Mouse (Mus musculus) midbrain, embryonic 10.5 days (tissue): ENCODE results near the gene Rab42. TPM values are rescaled to one million over a fixed set of nuclear protein-coding genes. Genes with fewer than 3 reads are reported as not detected.
A peak's percentile ranks its signal among the peaks of the same experiment; 100 is the strongest.

Experiments
- DNase-seq: peaks from one replicate; pipeline ENCODE4 v3.0.0-alpha.2; 2017; ENCODE audit warnings: low spot score
- H3K27ac ChIP-seq: fragments of 300-500 bp; sonication (generic); replicated peaks from 2 replicates; pipeline ENCODE4 v1.5.1; 2016; ENCODE audit warnings: mild to moderate bottlenecking
- H3K27me3 ChIP-seq: fragments of 300-500 bp; sonication (generic); 2 replicates; pipeline ENCODE4 v1.6.1; 2016; ENCODE audit warnings: low read depth, mild to moderate bottlenecking; ENCODE audit not compliant: poor library complexity, severe bottlenecking
- H3K36me3 ChIP-seq: fragments of 300-500 bp; sonication (generic); 2 replicates; pipeline ENCODE4 v1.6.1; 2016; ENCODE audit warnings: mild to moderate bottlenecking, moderate library complexity
- H3K4me1 ChIP-seq: fragments of 300-500 bp; sonication (generic); 2 replicates; pipeline ENCODE4 v1.6.1; 2016
- H3K4me3 ChIP-seq: fragments of 300-500 bp; sonication (generic); 2 replicates; pipeline ENCODE4 v1.5.1; 2016; ENCODE audit warnings: mild to moderate bottlenecking, moderate library complexity
- H3K9me3 ChIP-seq: fragments of 300-500 bp; sonication (generic); replicated peaks from 2 replicates; pipeline ENCODE4 v1.6.1; 2016; ENCODE audit warnings: mild to moderate bottlenecking
- WGBS: fragments of 180-500 bp; shearing (Covaris S2); methylation state at CpG from one replicate; pipeline ENCODE4 v1.1.7; 2016; 5-methylcytosine and 5-hydroxymethylcytosine counted together
- polyA plus RNA-seq: library from polyadenylated mRNA; unstranded; fragments of >200 nt; fragmentation: Nextera tagmentation; extraction: Ambion mirVana; gene quantifications from 2 replicates; pipeline ENCODE4 v1.2.1, GENCODE M21; 2016

Gene Rab42
- polyA plus RNA-seq, 1 experiment from 2014 or later: 0.85 TPM

DNA sequence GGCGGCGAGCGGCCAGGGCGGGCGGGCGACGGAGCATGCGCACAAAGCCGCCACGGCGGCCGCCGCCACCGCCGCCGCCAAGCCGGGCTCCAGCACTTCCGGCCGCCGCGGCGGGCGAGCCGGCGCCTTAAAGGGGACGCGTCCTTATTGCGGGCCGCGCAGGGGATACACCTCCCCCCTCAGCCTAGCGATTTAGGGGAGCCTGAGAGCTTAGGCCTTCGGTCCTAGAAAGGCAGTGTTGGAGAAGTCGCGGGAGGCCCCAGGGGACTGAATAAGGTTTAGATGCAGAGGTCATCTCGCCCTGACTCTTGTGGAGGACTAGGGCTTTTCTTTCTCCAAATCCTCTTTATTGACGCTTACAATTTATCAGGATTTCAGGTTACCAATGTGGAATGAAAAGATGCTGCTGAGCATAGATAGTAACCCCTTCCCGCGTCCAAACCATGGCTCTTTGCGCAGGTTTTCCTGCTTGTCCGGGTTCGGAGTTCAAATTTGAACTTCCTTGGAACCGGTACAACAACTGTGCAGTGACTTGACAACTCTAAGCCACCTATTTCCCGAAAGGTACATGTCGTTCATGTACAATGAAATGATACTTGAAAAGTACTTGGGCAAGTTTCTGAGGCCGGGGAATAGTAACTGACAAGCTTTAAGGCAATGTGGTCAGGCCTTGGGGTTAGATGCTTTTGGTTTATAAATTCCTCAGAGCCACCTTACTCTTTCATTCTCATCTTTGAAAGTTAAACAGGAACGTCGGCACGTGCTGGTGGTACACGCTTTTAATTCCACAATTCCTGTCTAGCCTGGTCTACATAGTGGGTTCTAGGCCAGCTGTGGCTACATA, 41.4 kb downstream of the Rab42 start, which contains the start of gene Gmeb1:
TSS of gene Gmeb1 (minus strand) at position 89 of the 844 bp plus-strand sequence.
- Histone ChIP-seq H3K4me3 (peak within 1 kb of the TSS; percentile 76), H3K27me3 (no peaks in the 10 kb centered on the region), H3K36me3 (0 out of 2 replicates have a peak, but pooled peaks cover 5% of the 10 kb centered on the region), H3K4me1 (peaks cover 30% of the 10 kb centered on the region), H3K9me3 (no peaks in the 10 kb centered on the region), H3K27ac (peak within 1 kb of the TSS; percentile 99)
- peak; percentile 82 for DNase-seq
- WGBS: 14% methylated on average over 49 of the region's 49 CpGs

DNA sequence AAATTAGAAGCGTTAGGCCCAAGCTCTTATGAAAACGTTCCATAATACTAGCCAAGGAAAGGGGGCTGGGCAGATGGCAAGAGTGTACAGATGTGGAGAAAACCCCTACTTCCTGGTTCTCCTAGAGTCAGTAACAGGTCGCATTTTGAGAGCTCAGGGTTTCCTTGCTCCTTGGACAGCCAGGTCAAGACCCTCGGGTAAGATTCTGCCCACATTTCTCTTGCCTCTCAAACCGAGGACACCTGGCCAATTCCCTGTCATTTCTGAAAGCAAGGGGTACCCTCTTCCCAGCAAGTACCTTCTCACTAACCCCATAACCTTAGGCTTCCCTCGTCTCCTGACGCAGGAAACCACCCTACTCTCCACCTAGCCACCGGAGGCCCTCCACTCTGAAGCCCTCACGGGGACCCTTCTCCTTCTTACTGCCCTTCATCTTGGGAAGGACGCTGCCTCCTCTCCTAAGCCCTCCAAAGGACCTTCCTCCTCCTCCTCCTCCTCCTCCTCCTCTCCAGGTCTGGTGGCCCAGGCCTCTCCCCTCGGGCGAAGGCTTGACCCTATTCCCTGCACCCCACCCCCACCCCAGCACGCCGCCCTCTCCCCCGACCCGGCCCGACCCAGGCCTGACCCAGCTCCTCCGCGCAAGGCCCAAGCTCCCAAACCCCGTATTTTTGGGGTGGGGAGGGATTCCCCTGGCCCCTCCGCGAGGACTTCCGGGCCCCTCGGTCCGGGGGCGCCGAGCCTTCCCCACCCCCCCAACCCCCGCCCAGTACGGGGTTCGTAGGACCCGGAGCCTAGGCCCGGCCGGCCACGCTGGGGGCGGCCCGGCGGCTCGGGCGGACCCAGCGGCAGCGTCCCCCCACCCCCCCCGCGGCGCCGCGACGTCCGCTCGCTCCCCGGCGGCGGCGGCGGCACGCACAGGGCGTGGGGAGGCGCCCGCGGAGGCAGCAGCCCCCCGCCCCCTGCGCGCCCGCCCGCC, 42.5 kb downstream of the Rab42 start:
- Histone ChIP-seq H3K36me3 (0 out of 2 replicates have a peak, but pooled peaks cover 5% of the 10 kb centered on the region), H3K4me3 (peak overlapping the region; percentile 76), H3K27ac (peak overlapping the region; percentile 99), H3K4me1 (peaks cover 30% of the 10 kb centered on the region), H3K27me3 (no peaks in the 10 kb centered on the region), H3K9me3 (no peaks in the 10 kb centered on the region)
- 4% methylated on average over 57 of the region's 64 CpGs for WGBS
- peak; percentile 64 for DNase-seq

DNA sequence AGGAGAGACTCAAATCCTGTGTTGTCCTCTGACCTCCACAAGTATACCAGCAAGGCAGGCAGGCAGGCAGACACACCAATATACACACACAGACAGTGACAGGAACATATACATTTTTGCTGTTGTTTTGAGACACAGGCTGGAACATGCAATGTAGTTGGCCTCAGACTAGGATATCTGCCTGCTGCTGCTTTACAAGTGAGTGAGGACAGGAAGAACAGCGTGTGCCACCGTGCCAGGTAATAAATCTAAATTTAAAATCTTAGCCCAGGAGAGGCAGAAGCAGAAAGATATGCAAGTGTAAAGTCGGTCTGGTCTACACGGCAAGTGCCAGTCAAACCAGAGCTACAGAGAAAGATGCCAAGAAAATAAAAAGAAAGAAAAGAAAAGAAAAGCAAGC, 43.9 kb downstream of the Rab42 start:
- Histone ChIP-seq H3K4me3 (0 out of 2 replicates have a peak overlapping the region, but pooled peaks have one; percentile 1), H3K4me1 (peaks cover 30% of the 10 kb centered on the region), H3K9me3 (no peaks in the 10 kb centered on the region), H3K27ac (no peak overlapping the region), H3K27me3 (no peaks in the 10 kb centered on the region), H3K36me3 (0 out of 2 replicates have a peak, but pooled peaks cover 5% of the 10 kb centered on the region)
- 98% methylated on average over 4 of the region's 4 CpGs for WGBS
- no peak for DNase-seq

DNA sequence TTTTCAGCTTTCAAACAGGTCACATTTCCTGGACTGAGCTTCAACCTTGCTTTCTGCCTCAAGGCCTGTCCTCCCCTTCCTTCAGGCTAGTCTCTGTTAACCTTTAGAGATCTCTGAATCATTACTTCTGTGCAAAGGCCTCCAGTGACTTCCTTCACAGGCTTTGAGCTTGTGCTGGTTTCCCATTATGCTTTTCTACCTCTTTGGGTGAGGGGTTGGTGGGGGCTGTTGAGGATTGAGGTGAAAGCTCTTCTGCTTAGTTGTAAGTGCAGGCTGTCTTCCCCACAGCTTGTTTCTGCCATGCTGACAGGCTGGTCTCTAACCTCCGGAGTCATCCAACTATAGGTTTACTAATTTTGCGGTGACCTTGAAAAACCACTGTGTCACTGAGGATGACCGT, 46.8 kb downstream of the Rab42 start:
- Histone ChIP-seq H3K36me3 (peaks cover 20% of the 10 kb centered on the region), H3K4me3 (no peak overlapping the region), H3K9me3 (no peaks in the 10 kb centered on the region), H3K4me1 (peaks cover 22% of the 10 kb centered on the region), H3K27me3 (no peaks in the 10 kb centered on the region), H3K27ac (no peak overlapping the region)
- 96% methylated on average over 3 of the region's 3 CpGs for WGBS
- no peak for DNase-seq

DNA sequence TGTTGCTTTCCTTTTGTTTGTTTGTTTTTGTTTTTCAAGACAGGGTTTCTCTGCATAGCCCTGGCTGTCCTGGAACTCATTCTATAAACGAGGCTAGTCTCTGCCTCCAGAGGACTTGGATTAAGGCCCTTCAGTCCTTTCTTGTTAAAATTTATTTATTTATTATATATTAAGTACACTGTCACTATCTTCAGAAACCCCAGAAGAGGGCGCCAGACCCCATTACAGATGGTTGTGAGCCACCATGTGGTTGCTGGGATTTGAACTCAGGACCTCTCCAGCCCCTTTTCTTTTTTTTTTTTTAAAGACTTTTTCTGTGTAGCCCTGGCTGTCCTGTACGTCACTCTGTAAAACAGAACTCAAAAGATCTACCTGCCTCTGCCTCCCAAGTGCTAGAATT, 48.2 kb downstream of the Rab42 start:
- 83% methylated on average over 3 of the region's 3 CpGs for WGBS
- Histone ChIP-seq H3K9me3 (no peaks in the 10 kb centered on the region), H3K27ac (no peak overlapping the region), H3K4me3 (no peak overlapping the region), H3K27me3 (no peaks in the 10 kb centered on the region), H3K36me3 (peaks cover 34% of the 10 kb centered on the region), H3K4me1 (peaks cover 12% of the 10 kb centered on the region)
- DNase-seq: no peak

DNA sequence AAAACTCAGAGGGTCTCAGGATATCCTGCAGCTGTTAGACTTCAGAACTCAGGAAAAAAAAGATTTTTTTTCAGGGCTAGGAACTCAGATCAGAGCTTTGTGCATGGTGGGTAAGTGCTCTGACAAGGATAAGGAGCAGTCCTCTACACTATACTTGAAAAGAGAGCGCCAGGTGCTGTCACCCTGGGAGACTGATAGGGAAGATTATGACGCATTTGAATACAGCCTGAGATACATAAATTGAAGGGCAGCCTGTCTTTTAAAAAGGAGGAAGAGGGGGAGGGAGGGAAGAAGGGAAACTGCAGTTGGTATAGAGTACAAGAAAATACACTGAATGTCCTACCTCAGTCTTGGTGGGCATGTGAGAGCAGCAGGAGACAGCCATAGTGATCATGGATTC, 49.6 kb downstream of the Rab42 start:
- no peaks in the 10 kb centered on the region for H3K9me3 ChIP-seq
- H3K4me3 ChIP-seq: no peak overlapping the region
- no peak for DNase-seq
- no peak overlapping the region for H3K27ac ChIP-seq
- peaks cover 47% of the 10 kb centered on the region for H3K36me3 ChIP-seq
- 87% methylated on average over 2 of the region's 2 CpGs for WGBS
- H3K4me1 ChIP-seq: no peaks in the 10 kb centered on the region; the same call in 1 of the 2 replicates
- no peaks in the 10 kb centered on the region for H3K27me3 ChIP-seq

DNA sequence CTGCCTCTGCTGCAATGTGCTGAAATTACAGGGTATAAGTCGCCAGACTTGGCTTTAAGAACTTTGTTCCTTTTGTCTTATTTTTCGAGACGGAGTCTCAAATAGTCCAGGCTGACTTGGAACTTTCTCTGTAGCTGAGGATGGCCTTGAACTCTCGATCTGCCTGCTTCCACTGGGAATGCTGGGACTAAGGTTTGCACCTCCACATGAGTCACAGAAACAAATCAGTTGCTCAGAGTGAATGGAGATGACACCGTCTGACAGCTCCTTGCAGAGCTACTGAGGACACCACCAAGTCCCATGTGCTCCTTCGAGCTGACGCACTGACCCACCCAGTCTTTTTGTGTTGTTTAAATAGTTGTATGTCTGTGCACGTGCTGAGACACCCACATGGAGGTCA, 50.1 kb downstream of the Rab42 start:
- H3K36me3 ChIP-seq: peaks cover 52% of the 10 kb centered on the region
- H3K27me3 ChIP-seq: no peaks in the 10 kb centered on the region
- H3K27ac ChIP-seq: no peak overlapping the region
- no peak overlapping the region for H3K4me3 ChIP-seq
- DNase-seq: no peak
- no peaks in the 10 kb centered on the region; the same call in 1 of the 2 replicates for H3K4me1 ChIP-seq
- 91% methylated on average over 8 of the region's 8 CpGs for WGBS
- H3K9me3 ChIP-seq: no peaks in the 10 kb centered on the region

Other genes starting within 250 kb of the Rab42 start
- not detected in 2 replicates for gene Gm10300, start 228.7 kb downstream of the Rab42 start, polyA plus RNA-seq
- gene Epb41, start 228.1 kb downstream of the Rab42 start, polyA plus RNA-seq: 123 and 167 TPM in 2 replicates
- 0.06 and 0.07 TPM in 2 replicates for gene Oprd1, start 158.9 kb downstream of the Rab42 start, polyA plus RNA-seq
- 148 and 150 TPM in 2 replicates for gene Ythdf2, start 91.1 kb downstream of the Rab42 start, polyA plus RNA-seq
- gene Gmeb1, start 41.8 kb downstream of the Rab42 start, polyA plus RNA-seq: 45.9 and 49.3 TPM in 2 replicates
- 70.1 and 73.0 TPM in 2 replicates for gene Taf12, start 29.0 kb downstream of the Rab42 start, polyA plus RNA-seq
- 83.5 and 87.8 TPM in 2 replicates for gene Trnau1ap, start 26.2 kb upstream of the Rab42 start, polyA plus RNA-seq
- gene Rcc1, start 50.2 kb upstream of the Rab42 start, polyA plus RNA-seq: 144 and 164 TPM in 2 replicates
- gene Phactr4, start 119.1 kb upstream of the Rab42 start, polyA plus RNA-seq: 23.6 and 27.3 TPM in 2 replicates
- gene Med18, start 160.5 kb upstream of the Rab42 start, polyA plus RNA-seq: 32.6 and 35.3 TPM in 2 replicates
- gene Sesn2, start 207.1 kb upstream of the Rab42 start, polyA plus RNA-seq: 13.0 and 14.7 TPM in 2 replicates
- 965 and 979 TPM in 2 replicates for gene Atpif1, start 230.3 kb upstream of the Rab42 start, polyA plus RNA-seq
- 203 and 216 TPM in 2 replicates for gene Dnajc8, start 232.2 kb upstream of the Rab42 start, polyA plus RNA-seq